Mouse (Mus musculus) layer of hippocampus, postnatal 25 days (tissue): ENCODE results near the gene Lrwd1. TPM values are rescaled to one million over a fixed set of nuclear protein-coding genes. Genes with fewer than 3 reads are reported as not detected.
A peak's percentile ranks its signal among the peaks of the same experiment; 100 is the strongest.
"Not testable (repeated sequence)": the region's sequence is repeated elsewhere in the genome, so short reads cannot be mapped to it uniquely, and the experiment has no call there.

Source experiments
- DNase-seq, 2 experiments: peaks; one replicate each; pipeline ENCODE4 v3.0.0; 2022; ENCODE audit warnings: mixed read lengths in 2 of 2, low spot score in 1 of 2; ENCODE audit errors: extremely low spot score in 1 of 2
- total RNA-seq, 2 experiments: library from RNA; stranded (reverse); gene quantifications; 2 replicates each; pipeline ENCODE4 v1.2.3; 2021

The Lrwd1 gene
- total RNA-seq, 2 experiments from 2014 or later, result 11.9 to 15.9 TPM

DNA sequence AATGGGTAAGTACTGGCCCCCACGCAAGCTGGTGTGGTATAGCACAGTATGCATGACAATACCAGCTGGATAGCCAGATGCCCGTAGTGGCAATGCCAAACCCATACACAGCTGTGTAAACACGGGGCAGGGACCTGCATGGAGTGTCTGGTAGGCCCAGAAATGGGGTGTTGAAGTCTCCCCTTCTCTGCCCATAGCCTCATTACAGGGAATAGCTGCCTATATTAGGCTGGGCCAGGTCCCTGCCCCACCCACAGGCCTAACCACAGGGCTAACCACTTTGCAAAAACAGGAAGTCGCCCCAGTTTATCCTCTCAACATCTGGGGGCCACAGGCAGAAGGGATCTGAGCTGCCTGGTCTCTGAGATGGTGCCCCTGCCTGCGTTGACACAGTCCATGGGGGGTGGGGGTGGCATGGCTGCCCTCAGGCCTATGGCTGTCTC, 13.3 kb upstream of the Lrwd1 start:
- DNase-seq, result not testable (repeated sequence)

DNA sequence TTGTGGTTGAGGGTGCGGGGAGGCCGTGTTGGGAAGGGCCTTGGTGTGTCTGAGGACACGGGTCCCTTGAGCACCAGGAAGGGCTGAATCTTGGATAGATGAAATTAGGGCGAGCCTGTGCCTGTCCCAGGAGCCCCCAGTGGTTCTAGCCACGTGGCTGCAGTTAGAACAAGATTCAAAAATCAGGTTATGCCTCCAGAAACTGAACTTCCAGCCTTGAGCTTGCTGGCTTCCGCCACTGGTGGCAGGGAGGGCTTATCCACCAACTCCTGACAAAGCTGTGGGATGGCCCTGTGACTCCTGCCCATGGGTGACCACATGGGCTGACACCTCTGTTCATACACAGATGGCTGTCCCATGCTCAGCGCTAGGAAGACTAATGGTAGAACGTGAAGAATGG, 11.8 kb upstream of the Lrwd1 start:
- DNase-seq, result no peak

- DNase-seq, result no peak
Measured at GRCm38 (mm10) chr5:136146936-136147335, 11.1 kb upstream of the Lrwd1 start.

- no peak for DNase-seq
Measured at GRCm38 (mm10) chr5:136144606-136145430, 8.9 kb upstream of the Lrwd1 start.

GRCm38 (mm10) chr5:136143161-136143755, 7.4 kb upstream of the Lrwd1 start:
- no peak for DNase-seq

DNA sequence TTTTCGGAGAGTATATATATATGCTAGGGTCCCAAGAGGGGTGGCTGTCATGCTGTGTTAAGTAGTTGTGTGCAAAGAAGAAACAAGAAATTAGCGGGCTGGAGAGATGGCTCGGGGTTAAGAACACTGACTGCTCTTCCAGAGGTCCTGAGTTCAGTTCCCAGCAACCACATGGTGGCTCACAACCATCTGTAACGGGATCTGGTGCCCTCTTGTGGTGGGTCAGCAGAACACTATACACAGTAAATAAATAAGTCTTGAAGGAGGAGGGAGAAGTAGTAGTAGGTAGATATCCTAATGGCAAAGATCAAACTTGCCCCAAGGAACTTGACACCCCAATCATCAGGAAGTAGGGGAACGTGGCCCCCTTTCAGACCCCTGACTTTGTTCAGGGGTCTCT, 6.9 kb upstream of the Lrwd1 start:
- DNase-seq, result no peak

DNA sequence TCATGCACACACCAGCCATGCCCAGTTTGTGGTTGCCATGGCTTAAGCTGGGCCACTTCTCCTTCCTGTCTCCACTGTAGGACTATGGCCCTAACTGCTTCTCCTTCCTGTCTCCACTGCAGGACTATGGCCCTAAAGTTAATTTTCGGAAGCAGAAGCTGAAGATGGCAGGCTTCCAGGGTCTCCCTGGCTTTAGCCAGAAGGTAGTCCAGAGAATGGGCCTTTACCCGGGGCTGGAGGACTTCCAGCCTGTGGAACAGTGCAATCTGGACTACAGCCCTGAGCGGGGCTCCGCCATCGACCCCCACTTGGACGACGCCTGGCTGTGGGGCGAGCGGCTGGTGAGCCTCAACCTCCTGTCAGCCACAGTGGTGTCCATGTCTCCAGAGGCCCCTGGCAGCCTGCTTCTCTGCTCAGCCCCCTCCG, 4.2 kb upstream of the Lrwd1 start:
- peak in 1 of 2 experiments; percentile 28 for DNase-seq

- DNase-seq, result no peak
Measured at GRCm38 (mm10) chr5:136139393-136139792, 3.5 kb upstream of the Lrwd1 start.

- DNase-seq, result peak in 1 of 2 experiments; percentile 50
Measured at GRCm38 (mm10) chr5:136137658-136138274, 1.9 kb upstream of the Lrwd1 start.

DNA sequence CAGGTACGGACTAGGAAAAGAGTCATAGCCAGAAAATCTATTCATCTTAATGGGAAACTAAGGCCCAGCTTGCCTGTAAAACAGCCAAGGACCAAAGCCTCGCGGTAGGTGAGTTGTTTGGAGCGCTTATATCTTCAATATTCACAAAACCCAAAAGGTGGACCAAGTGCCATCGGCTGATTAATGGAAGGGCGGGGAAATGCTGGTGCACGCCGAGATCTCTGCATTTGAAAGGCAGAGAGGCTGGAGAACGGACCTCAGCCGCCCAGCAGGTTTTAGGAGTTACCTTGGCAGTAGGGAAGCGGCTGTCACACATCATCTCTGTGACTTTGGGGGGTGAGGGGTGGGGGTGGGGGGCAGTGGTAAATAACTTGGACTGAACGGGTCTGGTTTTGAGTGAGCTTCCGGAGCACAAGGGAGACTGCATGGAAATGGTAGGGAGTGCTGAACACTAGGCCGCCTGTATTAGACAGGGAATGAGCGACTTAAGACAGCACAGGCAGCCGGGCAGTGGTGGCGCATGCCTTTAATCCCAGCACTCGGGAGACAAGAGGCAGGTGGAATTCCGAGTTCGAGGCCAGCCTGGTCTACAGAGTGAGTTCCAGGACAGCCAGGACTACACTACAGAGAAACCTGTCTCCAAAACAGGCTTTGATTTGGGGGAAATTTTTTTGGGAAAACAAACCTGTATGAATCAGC, 567 bp upstream of the Lrwd1 start:
- no peak for DNase-seq

- DNase-seq, result no peak
Measured at GRCm38 (mm10) chr5:136122165-136122564, 13.7 kb downstream of the Lrwd1 start.

DNA sequence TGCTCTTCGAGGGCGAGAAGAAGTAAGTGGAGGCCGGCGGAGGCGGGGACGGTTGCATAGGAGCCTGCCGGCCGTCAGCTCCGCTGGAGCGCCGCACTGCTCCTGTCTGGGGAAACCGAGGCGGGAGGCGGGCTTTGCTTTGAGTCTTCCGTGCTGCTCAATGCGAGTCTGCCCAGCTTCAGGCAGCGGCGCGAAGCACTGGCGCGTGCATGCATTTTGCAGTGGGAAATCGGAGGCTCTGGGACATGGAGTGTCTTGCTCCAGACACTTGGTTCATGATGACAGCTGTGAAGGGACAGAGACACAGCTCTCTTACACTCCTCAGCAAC, 19.1 kb downstream of the Lrwd1 start:
- DNase-seq, result no peak

DNA sequence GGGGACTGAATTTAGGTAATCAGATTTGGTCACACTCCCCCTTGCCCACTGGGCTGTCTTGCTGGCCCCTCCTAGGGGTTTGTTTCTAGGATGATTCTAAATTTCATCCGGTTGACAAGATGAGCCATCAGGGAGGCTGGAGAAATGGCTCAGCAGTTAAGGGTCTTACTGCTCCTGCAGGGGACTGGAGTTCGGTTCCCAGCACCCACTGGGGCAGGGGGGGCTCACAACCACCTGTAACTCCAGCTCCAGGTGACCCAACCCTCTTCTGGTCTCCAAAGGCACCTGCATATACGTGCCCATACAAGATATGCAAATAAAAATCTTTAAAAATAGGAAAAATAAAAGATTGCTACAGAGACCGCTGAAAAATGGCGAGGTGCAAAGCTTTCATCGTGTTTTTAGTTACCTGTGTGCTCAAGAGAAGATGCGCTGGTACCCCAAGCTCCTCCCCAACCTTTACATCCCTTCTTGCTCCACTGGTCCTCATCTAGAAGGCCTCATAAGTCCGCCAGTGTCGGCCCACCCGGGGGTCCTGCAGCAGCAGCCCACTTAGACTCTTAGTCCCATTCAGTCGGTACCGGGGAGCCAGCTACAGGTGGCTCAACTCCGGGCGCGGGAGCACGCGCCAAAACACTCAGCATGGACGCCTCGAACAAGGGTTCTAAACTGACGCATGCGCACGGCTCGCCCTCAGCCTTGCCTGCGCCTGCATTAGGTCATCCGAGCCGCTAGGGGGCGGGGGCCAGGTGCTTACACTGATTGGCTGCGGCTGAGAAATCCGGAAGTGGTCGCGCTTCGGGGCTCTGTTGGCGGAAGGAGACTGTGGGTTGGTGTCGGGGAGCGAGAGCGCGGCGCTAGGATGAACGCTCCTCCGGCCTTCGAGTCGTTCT, 19.7 kb downstream of the Lrwd1 start, which contains the start of gene Polr2j:
Polr2j (plus strand) TSS at position 741 of the 893 bp plus-strand sequence.
- DNase-seq, result peak; percentile 95 to 98

- DNase-seq, result not testable (repeated sequence)
Measured at GRCm38 (mm10) chr5:136113546-136113945, 22.3 kb downstream of the Lrwd1 start.

DNA sequence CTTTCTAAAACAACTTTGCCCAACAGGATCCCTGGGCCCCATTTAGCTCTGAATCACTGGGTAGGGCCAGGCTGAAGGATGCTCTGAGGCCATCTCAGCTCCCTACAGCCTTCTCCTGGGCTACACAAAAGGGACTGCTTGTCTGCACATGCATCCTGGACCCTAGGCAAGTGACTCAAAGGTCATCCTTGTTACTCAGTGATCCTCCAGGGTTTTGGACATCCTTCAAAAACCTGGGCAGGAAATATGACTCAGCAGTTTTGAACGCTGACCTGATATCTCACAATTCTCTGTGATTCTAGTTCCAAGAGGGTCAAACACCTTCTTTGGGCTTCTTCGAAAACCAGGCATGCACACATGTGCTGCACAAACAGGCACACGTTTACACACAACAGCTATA, 26.8 kb downstream of the Lrwd1 start:
- DNase-seq, result no peak

DNA sequence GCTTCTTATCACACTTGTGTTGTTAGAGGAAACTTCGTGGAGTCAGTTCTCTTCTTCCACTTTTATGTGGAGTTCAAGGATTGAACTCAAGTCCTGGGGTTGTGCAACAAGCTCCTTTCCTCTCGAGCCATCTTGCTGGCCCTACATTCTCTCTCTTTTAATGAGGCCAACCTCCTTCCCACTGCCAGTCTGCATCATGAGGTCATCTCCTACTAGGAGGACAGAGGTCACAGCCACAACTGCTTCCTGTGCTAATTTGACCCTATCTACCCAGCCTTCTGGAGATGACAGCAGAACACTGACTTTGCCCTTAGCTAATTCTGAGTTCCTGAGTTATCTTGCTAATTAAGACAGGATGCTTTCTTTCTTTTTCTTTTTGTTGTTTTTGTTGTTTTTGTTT, 27.4 kb downstream of the Lrwd1 start:
- no peak for DNase-seq

DNA sequence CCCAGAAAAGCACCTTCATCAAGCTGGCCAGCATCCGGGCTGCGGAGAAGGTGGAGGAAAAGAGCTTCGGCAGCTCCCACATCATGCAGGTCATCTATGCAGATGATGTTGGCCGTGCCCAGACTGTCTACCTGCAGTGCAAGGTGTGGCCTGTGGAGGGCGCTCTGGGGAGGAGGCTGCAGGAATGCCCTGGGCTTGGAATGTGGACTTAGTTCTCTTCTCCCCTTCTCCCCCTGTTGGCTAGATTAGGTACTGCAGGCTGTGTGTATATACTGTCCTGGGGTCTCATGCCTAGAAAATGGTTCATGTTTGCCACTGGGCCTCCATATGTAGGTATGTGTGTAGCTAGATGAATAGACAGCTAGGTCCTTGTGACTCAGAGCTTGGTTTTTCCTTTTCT, 31.4 kb downstream of the Lrwd1 start:
- DNase-seq, result peak in 1 of 2 experiments; percentile 15

- DNase-seq, result peak; percentile 56 to 66
Measured at GRCm38 (mm10) chr5:136102099-136102820, 33.6 kb downstream of the Lrwd1 start.

GRCm38 (mm10) chr5:136098536-136098935, 37.3 kb downstream of the Lrwd1 start:
- DNase-seq, result no peak
